Mouse (Mus musculus): ENCODE measurements at regions not wholly inside any gene's neighbourhood (a gene's known extent, or its start where the extent isn't known, plus 50 kb on each side); places are given as distances from the start of the nearest gene placed in this dataset.
A peak's percentile ranks its signal among the peaks of the same experiment; 100 is the strongest.
"Not testable (repeated sequence)": the region's sequence is repeated elsewhere in the genome, so short reads cannot be mapped to it uniquely, and the experiment has no call there.

DNA sequence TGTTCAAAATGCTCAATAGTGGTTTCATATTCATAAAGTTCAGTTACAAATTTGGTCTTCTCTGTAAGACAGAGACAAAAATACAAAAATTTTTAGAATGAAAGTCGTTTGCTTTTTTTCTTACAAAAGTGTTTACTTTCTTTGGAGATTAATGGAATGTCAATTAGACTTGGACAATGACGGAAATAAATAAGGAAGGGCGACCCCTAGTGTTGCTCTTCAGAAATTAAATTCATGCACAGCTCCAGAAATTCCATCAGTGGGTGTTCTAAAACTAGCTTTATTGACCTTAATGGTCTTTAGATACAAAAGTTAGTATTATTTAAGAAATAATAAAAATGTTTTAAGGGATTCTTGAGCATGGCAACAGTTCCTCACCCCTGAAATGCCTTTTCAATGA lies 141.8 kb upstream of the Lama2 start:
- no peak overlapping the region for H3K9ac ChIP-seq (replicated peaks; ENCODE audit: low read length, poor library complexity, severe bottlenecking)
- H3K4me2 ChIP-seq (ENCODE audit: low read depth, low read length, poor library complexity, severe bottlenecking): no peak overlapping the region
- ATAC-seq (ENCODE audit: low FRiP score) (no peak), DNase-seq (ENCODE audit: low spot score) (peak; percentile 65)
- H3K36me3 ChIP-seq (ENCODE audit: insufficient read depth, low read length): no peaks in the 10 kb centered on the region
- no peaks in the 10 kb centered on the region for H3K9me3 ChIP-seq (ENCODE audit: low read length)
- H3K27ac ChIP-seq (ENCODE audit: low read depth, low read length): no peak overlapping the region
- peak; percentile 69 for TF ChIP-seq CTCF (IDR thresholded peaks at IDR 0.05)
- 4% methylated on average over 3 of the region's 3 CpGs for WGBS
- H3K27me3 ChIP-seq (ENCODE audit: insufficient read depth, low read length): no peaks in the 10 kb centered on the region
- no peaks in the 10 kb centered on the region for H3K4me1 ChIP-seq (ENCODE audit: insufficient read depth, low read length)
- H3K4me3 ChIP-seq (ENCODE audit: low read depth, low read length): no peak overlapping the region

DNA sequence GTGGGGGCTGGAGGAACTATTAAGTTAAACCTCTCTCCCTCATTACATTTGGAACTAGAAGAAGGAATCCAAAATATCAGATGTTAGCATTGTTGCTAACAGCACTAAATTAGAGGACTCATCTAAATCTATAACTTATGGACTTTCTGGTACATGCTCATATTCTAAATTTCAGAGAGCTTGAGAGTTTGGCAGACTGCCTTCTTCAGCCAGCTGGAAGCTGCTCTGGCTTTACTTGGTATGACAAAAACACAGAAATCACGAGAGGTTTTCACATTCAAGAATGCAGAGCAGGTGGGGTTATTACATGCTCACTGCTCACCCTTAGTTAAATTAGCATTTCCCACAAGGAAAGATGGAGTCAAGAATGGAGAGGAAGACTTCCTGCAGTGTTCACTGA lies 182.8 kb upstream of the Lama2 start:
- 35% methylated on average over 1 of the region's 1 CpGs for WGBS
- Histone ChIP-seq H3K4me3 (ENCODE audit: low read depth, low read length) (no peak overlapping the region), H3K4me1 (ENCODE audit: insufficient read depth, low read length) (no peaks in the 10 kb centered on the region), H3K27ac (ENCODE audit: low read depth, low read length) (no peak overlapping the region), H3K36me3 (ENCODE audit: insufficient read depth, low read length) (no peaks in the 10 kb centered on the region), H3K9ac (replicated peaks; ENCODE audit: low read length, poor library complexity, severe bottlenecking) (no peak overlapping the region), H3K27me3 (ENCODE audit: insufficient read depth, low read length) (no peaks in the 10 kb centered on the region), H3K9me3 (ENCODE audit: low read length) (no peaks in the 10 kb centered on the region), H3K4me2 (ENCODE audit: low read depth, low read length, poor library complexity, severe bottlenecking) (no peak overlapping the region)
- TF ChIP-seq CTCF (IDR thresholded peaks at IDR 0.05): no peak
- DNase-seq (ENCODE audit: low spot score): peak; percentile 33
- ATAC-seq (ENCODE audit: low FRiP score): no peak

DNA sequence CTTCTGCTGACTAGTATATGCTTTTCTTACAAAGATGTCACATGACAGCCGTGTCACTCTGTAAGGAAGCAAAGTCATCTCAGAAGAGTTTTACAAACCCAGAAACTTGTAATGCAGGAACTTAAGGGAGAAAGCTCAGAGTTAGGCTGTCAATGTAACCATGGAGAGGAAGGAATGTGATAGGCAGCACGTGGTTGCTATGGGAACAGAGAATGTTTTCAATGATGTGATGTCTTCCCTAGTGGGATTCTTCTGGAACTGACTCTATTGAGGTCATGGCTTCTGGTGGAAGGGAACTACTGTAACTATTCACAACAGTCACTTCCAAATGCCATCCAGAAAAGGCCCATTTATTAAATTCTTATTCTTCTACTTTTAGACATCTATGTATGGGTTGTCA lies 190.0 kb upstream of the Lama2 start:
- peak; percentile 17 for DNase-seq (ENCODE audit: low spot score)
- 42% methylated on average over 2 of the region's 2 CpGs for WGBS

DNA sequence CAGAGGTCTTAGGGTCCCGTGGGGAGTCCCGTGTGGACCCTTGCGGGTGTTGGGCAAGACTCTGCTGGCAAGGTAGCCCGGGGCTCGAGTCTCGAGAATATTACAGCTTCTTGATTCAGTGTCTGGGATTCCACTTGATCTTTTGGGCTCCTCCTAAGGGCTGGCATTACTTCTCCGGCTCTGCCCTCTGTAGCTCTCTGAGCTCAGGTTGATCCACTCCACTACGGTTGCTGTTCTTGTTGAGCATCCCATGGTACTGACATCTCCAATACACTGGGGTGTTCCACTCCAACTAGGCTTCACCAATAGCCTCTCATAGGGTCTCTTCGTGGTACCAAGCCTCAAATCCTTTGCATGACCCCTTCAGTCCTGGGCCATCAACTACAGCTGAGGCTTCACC lies 206.1 kb upstream of the Lama2 start:
- not testable (repeated sequence) for ATAC-seq (ENCODE audit: low FRiP score); H3K27me3 ChIP-seq (ENCODE audit: insufficient read depth, low read length)

More for the DNA sequence above, 190.0 kb upstream of the Lama2 start:
- H3K9me3 ChIP-seq (ENCODE audit: low read length): no peaks in the 10 kb centered on the region
- ATAC-seq (ENCODE audit: low FRiP score): peak; percentile 49; the same call in 1 of the 2 replicates
- no peak overlapping the region for H3K4me2 ChIP-seq (ENCODE audit: low read depth, low read length, poor library complexity, severe bottlenecking)
- H3K27ac ChIP-seq (ENCODE audit: low read depth, low read length): no peak overlapping the region
- no peak overlapping the region for H3K9ac ChIP-seq (replicated peaks; ENCODE audit: low read length, poor library complexity, severe bottlenecking)
- H3K36me3 ChIP-seq (ENCODE audit: insufficient read depth, low read length): no peaks in the 10 kb centered on the region
- TF ChIP-seq CTCF (IDR thresholded peaks at IDR 0.05): no peak
- H3K4me1 ChIP-seq (ENCODE audit: insufficient read depth, low read length): no peaks in the 10 kb centered on the region
- H3K27me3 ChIP-seq (ENCODE audit: insufficient read depth, low read length): no peaks in the 10 kb centered on the region
- no peak overlapping the region for H3K4me3 ChIP-seq (ENCODE audit: low read depth, low read length)

DNA sequence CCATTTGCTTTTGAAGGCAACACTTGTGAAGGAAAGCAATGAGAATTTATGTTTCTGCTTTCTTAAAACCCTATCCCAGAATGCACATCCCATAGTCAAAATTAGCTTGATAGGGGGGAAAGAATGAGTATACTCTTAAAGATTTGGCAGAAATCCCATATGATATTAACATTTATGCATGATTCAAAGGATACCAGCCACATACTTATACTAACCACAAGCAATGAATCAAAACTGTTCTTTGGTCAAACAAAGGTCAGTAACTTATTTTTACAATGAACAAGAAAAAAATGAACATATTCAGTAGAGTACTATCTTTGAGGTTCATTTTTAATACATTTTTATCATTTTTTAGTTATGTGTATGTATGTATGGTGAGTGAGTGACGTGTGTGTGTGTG lies 208.8 kb upstream of the Lama2 start:
- H3K9me3 ChIP-seq (ENCODE audit: low read length): no peaks in the 10 kb centered on the region
- H3K9ac ChIP-seq (replicated peaks; ENCODE audit: low read length, poor library complexity, severe bottlenecking): no peak overlapping the region
- no peak for ATAC-seq (ENCODE audit: low FRiP score)
- no peak for TF ChIP-seq CTCF (IDR thresholded peaks at IDR 0.05)
- no peaks in the 10 kb centered on the region for H3K27me3 ChIP-seq (ENCODE audit: insufficient read depth, low read length)
- H3K4me2 ChIP-seq (ENCODE audit: low read depth, low read length, poor library complexity, severe bottlenecking): no peak overlapping the region
- H3K4me1 ChIP-seq (ENCODE audit: insufficient read depth, low read length): no peaks in the 10 kb centered on the region
- 76% methylated on average over 1 of the region's 1 CpGs for WGBS
- no peak overlapping the region for H3K27ac ChIP-seq (ENCODE audit: low read depth, low read length)
- H3K4me3 ChIP-seq (ENCODE audit: low read depth, low read length): no peak overlapping the region
- no peak for DNase-seq (ENCODE audit: low spot score)
- no peaks in the 10 kb centered on the region for H3K36me3 ChIP-seq (ENCODE audit: insufficient read depth, low read length)

More for the DNA sequence above, 206.1 kb upstream of the Lama2 start:
- H3K4me3 ChIP-seq (ENCODE audit: low read depth, low read length); H3K4me2 ChIP-seq (ENCODE audit: low read depth, low read length, poor library complexity, severe bottlenecking); H3K27ac ChIP-seq (ENCODE audit: low read depth, low read length); DNase-seq (ENCODE audit: low spot score); H3K4me1 ChIP-seq (ENCODE audit: insufficient read depth, low read length); H3K9ac ChIP-seq (replicated peaks; ENCODE audit: low read length, poor library complexity, severe bottlenecking); H3K36me3 ChIP-seq (ENCODE audit: insufficient read depth, low read length); H3K9me3 ChIP-seq (ENCODE audit: low read length): not testable (repeated sequence)
- 96% methylated on average over 9 of the region's 9 CpGs for WGBS

DNA sequence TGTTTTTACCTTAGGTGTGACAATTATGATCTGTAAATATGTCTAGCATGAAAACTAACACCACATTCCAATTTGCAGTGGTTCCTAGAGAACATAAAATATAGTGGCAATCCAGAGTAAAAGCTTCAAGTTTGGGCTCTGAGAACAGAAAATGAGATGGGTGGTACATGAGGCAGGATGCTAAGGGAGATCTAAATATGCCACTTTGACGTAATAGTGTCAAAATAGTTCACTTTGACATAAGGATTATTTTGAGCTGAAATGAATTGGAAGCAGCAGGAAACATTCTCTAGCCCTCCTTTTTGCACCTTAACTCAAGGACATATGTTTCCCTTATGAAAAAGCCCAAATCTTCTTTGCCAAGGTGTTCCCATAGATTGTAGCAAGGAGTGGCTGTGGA lies 219.1 kb upstream of the Lama2 start:
- no peak for TF ChIP-seq CTCF (IDR thresholded peaks at IDR 0.05)
- Histone ChIP-seq H3K9me3 (ENCODE audit: low read length) (no peaks in the 10 kb centered on the region), H3K4me2 (ENCODE audit: low read depth, low read length, poor library complexity, severe bottlenecking) (no peak overlapping the region), H3K4me1 (ENCODE audit: insufficient read depth, low read length) (no peaks in the 10 kb centered on the region), H3K9ac (replicated peaks; ENCODE audit: low read length, poor library complexity, severe bottlenecking) (no peak overlapping the region), H3K4me3 (ENCODE audit: low read depth, low read length) (no peak overlapping the region), H3K27me3 (ENCODE audit: insufficient read depth, low read length) (no peaks in the 10 kb centered on the region), H3K36me3 (ENCODE audit: insufficient read depth, low read length) (no peaks in the 10 kb centered on the region), H3K27ac (ENCODE audit: low read depth, low read length) (no peak overlapping the region)
- ATAC-seq (ENCODE audit: low FRiP score) (no peak), DNase-seq (ENCODE audit: low spot score) (no peak)
- 79% methylated on average over 1 of the region's 1 CpGs for WGBS
